Mouse (Mus musculus) thymus, postnatal 25 days (tissue): ENCODE measurements around the gene Prg4.

ENCODE experiments used
- DNase-seq: peaks from one replicate; pipeline ENCODE4 v3.0.0; 2022

Prg4 gene

DNA sequence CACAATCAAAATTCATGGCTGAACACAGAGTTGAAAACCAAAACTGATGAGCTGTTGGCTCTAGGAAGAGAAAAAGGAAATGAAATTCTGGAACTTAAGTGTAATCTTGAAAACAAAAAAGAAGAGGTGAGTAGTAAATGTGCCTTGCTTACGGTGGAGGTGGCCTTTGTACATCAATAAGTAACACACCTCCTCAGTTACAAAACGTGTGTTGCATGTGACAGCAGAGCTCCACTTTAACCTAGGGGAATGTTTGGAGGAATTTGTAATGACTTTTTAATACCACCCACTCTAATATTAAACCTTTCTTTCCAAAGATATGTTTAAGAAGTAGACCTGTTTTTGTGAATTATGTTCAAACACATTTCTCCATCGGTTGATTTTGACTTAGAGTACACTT, 62.1 kb downstream of the Prg4 start:
- no peak for DNase-seq
